Mouse (Mus musculus) midbrain, embryonic 11.5 days (tissue): ENCODE data around the gene Abhd16b. TPM values are rescaled to one million over a fixed set of nuclear protein-coding genes. Genes with fewer than 3 reads are reported as not detected.
"Not testable (repeated sequence)": the region's sequence is repeated elsewhere in the genome, so short reads cannot be mapped to it uniquely, and the experiment has no call there.

ENCODE experiments used
- ATAC-seq: fragments of 200-750 bp; cut with Nextera tagmentation; 2 replicates; pipeline ENCODE4 v1.8.0; 2017; ENCODE audit warnings: moderate TSS enrichment, moderate library complexity; ENCODE audit not compliant: low FRiP score
- DNase-seq: peaks from one replicate; pipeline ENCODE4 v3.0.0; 2015; ENCODE audit warnings: low spot score; ENCODE audit errors: missing footprints
- H3K27ac ChIP-seq: fragments of 300-500 bp; sonication (generic); 2 replicates; pipeline ENCODE4 v1.5.1; 2014; ENCODE audit warnings: low read depth, low read length
- H3K27me3 ChIP-seq: fragments of 300-500 bp; sonication (generic); 2 replicates; pipeline ENCODE4 v1.6.1; 2014; ENCODE audit warnings: mild to moderate bottlenecking, low read length, moderate library complexity, mixed read lengths; ENCODE audit not compliant: control insufficient read depth, insufficient read depth
- H3K36me3 ChIP-seq: fragments of 300-500 bp; sonication (generic); 2 replicates; pipeline ENCODE4 v1.6.1; 2014; ENCODE audit warnings: mild to moderate bottlenecking, low read length, moderate library complexity, mixed read lengths; ENCODE audit not compliant: control insufficient read depth, insufficient read depth
- H3K4me1 ChIP-seq: fragments of 300-500 bp; sonication (generic); 2 replicates; pipeline ENCODE4 v1.6.1; 2014; ENCODE audit warnings: low read length; ENCODE audit not compliant: control insufficient read depth, insufficient read depth
- H3K4me2 ChIP-seq: fragments of 300-500 bp; sonication (generic); 2 replicates; pipeline ENCODE4 v1.6.1; 2014; ENCODE audit warnings: mild to moderate bottlenecking, moderate library complexity
- H3K4me3 ChIP-seq: fragments of 300-500 bp; sonication (generic); 2 replicates; pipeline ENCODE4 v1.5.1; 2014; ENCODE audit warnings: low read depth, low read length
- H3K9ac ChIP-seq: fragments of 300-500 bp; sonication (generic); 2 replicates; pipeline ENCODE4 v1.6.1; 2014; ENCODE audit warnings: low read length
- H3K9me3 ChIP-seq: fragments of 300-500 bp; sonication (generic); 2 replicates; pipeline ENCODE4 v1.6.1; 2016; ENCODE audit warnings: low read length; ENCODE audit not compliant: control insufficient read depth
- WGBS: fragments of 180-500 bp; shearing (Covaris S2); extraction: QIAGEN DNeasy Blood & Tissue Kit; methylation state at CpG from one replicate; pipeline ENCODE4 v1.1.7; 2014; 5-methylcytosine and 5-hydroxymethylcytosine counted together
- polyA plus RNA-seq: library from polyadenylated mRNA; unstranded; fragments of >200 nt; fragmentation: Nextera tagmentation; extraction: Ambion mirVana; gene quantifications from 2 replicates; pipeline ENCODE4 v1.2.1, GENCODE M21; 2014

The Abhd16b gene
- polyA plus RNA-seq, 1 experiment from 2014 or later, result 0.15 TPM

- no peak overlapping the region for H3K9ac ChIP-seq
- H3K27me3 ChIP-seq, result no peaks in the 10 kb centered on the region
- H3K4me1 ChIP-seq, result no peaks in the 10 kb centered on the region
- no peaks in the 10 kb centered on the region for H3K9me3 ChIP-seq
- ATAC-seq (no peak), DNase-seq (no peak)
- no peaks in the 10 kb centered on the region for H3K36me3 ChIP-seq
- 43% methylated on average over 7 of the region's 7 CpGs for WGBS
- no peak overlapping the region for H3K4me2 ChIP-seq
- H3K27ac ChIP-seq, result no peak overlapping the region
- no peak overlapping the region for H3K4me3 ChIP-seq
Observed at GRCm38 (mm10) chr2:181483562-181484318, 9.3 kb upstream of the Abhd16b start.

DNA sequence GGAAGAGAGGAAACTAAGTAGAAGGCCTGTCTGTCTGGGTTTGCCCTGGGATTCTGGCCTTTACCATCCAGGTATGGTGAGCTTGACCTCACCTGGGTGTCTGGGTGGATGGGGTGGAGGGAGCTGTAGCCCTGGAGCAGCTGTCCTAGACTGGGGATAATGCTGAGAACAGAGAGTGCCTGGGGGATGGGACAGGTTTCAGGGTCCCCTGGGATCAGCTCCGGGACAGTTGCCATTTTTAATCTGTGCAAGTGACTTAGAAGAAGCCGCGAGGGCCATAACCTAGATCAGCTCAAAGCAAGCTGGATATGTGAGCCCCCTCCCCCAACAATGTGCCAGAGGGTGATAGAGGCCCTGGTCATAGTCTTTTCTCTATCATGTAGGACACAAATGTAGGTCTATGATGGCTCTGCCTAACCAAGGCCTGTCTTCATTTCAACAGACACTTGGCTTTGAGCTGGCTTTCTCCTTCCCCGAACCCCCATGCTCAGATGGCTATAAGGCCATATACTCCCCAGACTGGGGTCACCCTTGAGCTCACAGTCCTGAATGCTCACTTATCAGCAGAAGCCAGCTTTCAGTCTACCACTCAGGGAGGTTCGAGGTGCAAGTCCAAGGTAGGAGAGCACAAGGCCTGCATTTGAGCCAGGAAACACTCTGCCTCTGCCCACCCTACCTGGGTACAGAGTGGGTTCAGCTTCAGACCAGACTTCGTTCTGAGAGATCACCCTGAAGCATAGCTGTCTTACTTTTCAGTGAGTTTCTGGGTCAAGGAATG lies 8.4 kb upstream of the Abhd16b start:
- Histone ChIP-seq H3K9ac (no peak overlapping the region), H3K27ac (no peak overlapping the region), H3K4me3 (no peak overlapping the region), H3K9me3 (no peaks in the 10 kb centered on the region), H3K27me3 (no peaks in the 10 kb centered on the region), H3K4me2 (no peak overlapping the region), H3K36me3 (no peaks in the 10 kb centered on the region), H3K4me1 (no peaks in the 10 kb centered on the region)
- DNase-seq (no peak), ATAC-seq (no peak)
- 77% methylated on average over 6 of the region's 6 CpGs for WGBS

DNA sequence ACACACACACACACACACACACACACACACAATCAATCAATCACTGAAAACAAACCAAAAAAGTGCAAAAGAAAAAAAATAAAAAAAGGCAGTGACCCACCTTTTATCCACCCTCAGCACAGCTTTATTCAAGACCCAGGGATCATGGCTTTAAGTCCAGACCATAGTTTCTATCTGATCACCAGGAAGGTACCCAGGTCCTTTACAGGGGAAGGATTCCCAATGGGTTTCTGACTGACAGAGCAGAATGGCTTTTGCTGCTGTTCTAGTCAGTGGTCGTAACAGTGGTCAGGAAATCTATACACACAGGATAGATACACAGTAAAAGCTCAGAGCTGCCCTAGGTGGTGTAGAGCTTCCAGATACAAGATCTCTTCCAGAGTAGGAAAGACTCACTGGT lies 7.3 kb upstream of the Abhd16b start:
- H3K4me3 ChIP-seq, result no peak overlapping the region
- WGBS, result 45% methylated on average over 1 of the region's 1 CpGs
- no peaks in the 10 kb centered on the region for H3K27me3 ChIP-seq
- H3K4me2 ChIP-seq, result no peak overlapping the region
- no peak overlapping the region for H3K9ac ChIP-seq
- H3K27ac ChIP-seq, result no peak overlapping the region
- H3K4me1 ChIP-seq, result no peaks in the 10 kb centered on the region
- no peak for ATAC-seq
- no peaks in the 10 kb centered on the region for H3K36me3 ChIP-seq
- no peak for DNase-seq
- no peaks in the 10 kb centered on the region for H3K9me3 ChIP-seq

- no peak for DNase-seq
- Histone ChIP-seq H3K4me1 (no peaks in the 10 kb centered on the region), H3K27me3 (no peaks in the 10 kb centered on the region), H3K4me2 (no peak overlapping the region), H3K9me3 (no peaks in the 10 kb centered on the region), H3K36me3 (no peaks in the 10 kb centered on the region), H3K4me3 (no peak overlapping the region), H3K9ac (no peak overlapping the region), H3K27ac (peak overlapping the region; percentile 5; the same call in 1 of the 2 replicates)
- ATAC-seq, result no peak
- WGBS, result 49% methylated on average over 5 of the region's 5 CpGs
Observed at GRCm38 (mm10) chr2:181487338-181488277, 5.4 kb upstream of the Abhd16b start.

DNA sequence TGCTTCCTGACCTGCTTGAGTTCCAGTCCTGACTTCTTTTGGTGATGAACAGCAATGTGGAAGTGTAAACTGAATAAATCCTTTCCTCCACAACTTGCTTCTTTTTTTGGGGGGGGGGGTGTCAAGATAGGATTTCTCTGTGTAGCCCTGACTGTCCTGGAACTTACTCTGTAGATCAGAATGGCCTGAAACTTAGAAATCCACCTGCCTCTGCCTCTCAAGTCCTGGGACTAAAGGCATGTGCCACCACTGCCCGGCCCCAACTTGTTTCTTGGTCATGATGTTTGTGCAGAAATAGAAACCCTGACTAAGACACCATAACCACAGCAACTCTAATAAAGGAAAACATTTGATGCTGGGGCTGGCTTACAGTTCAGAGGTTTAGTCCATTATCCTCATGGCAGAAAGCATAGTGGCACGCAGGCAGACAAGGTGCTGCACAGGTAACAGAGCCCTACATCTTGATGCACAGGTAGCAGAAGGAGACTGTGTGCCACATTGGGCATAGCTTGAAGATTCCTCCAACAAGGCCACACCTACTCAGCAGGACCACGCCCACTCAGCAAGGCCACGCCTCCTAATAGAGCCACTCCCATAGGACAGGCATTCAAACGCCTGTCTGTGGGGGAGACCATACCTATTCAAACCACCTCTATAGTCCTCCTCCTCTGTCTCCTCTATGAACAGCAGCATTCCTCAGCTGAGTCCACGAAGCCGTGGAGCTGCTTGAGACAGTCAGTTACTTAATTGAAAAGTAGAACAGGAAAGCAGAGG lies 1.4 kb upstream of the Abhd16b start:
- Histone ChIP-seq H3K9ac (no peak overlapping the region), H3K27ac (no peak overlapping the region), H3K9me3 (no peaks in the 10 kb centered on the region), H3K36me3 (no peaks in the 10 kb centered on the region), H3K27me3 (no peaks in the 10 kb centered on the region), H3K4me3 (no peak overlapping the region), H3K4me2 (no peak overlapping the region), H3K4me1 (no peaks in the 10 kb centered on the region)
- 22% methylated on average over 7 of the region's 7 CpGs for WGBS
- DNase-seq (no peak), ATAC-seq (no peak)

DNA sequence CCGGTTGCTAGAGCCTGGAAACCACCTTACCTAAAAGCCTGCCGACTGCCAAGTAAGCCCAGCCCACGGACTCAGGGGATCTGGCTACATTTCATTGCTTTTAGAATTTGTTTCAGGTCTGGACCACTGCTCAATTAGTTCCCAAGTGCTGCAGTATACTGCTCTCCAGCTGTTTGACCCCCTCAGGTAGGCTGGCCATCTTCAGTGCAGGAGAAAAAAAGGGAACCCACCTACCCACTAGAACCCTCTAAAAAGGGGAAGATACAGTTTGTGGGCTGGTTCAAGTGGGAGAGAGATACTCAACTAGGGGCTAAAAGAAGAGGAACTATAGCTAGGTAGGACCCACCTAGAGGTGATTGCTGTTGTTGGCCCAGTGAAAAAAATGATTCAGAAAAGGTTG lies 800 bp upstream of the Abhd16b start:
- H3K36me3 ChIP-seq, result no peaks in the 10 kb centered on the region
- no peak overlapping the region for H3K27ac ChIP-seq
- H3K9me3 ChIP-seq, result no peaks in the 10 kb centered on the region
- no peaks in the 10 kb centered on the region for H3K27me3 ChIP-seq
- no peak overlapping the region for H3K4me2 ChIP-seq
- ATAC-seq (no peak), DNase-seq (no peak)
- H3K4me1 ChIP-seq, result no peaks in the 10 kb centered on the region
- WGBS, result 47% methylated on average over 3 of the region's 3 CpGs
- H3K4me3 ChIP-seq, result no peak overlapping the region
- no peak overlapping the region for H3K9ac ChIP-seq

DNA sequence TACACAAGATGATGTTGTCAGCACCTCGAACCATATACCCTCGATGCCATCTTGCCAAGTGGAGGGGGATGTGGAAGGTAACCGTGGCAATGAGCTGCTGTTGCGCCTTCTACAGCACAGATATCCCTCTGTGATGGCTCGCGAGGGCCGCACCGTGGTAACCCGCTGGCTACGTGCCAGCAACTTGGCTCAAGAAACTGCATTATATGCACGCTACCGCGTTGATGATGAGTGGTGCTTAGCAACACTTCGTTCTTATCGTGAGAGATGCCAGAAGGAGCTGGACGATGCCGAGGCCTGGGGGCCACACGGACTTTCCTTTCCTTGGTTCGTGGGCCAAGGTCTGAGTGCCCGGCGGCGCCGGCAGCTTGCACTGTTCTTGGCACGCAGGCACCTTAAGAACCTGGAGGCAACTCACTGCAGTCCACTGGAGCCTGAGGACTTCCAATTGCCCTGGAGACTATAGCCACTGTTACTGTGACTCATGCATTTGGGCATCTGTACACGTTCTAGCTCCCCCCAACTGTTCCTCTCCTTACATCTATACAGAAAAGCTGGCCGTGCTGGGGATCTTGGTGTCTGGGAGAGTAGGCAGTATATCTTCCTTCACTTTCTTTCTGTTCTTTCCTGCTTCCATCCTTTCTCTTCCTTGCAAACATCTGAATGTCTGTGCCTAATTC lies 1.4 kb downstream of the Abhd16b start:
- Histone ChIP-seq H3K4me1 (peaks cover 9% of the 10 kb centered on the region), H3K27ac (no peak overlapping the region), H3K36me3 (no peaks in the 10 kb centered on the region), H3K4me3 (no peak overlapping the region), H3K9ac (no peak overlapping the region), H3K4me2 (no peak overlapping the region), H3K9me3 (no peaks in the 10 kb centered on the region), H3K27me3 (no peaks in the 10 kb centered on the region)
- no peak for ATAC-seq
- DNase-seq, result no peak
- 80% methylated on average over 26 of the region's 26 CpGs for WGBS

GRCm38 (mm10) chr2:181495845-181496244 lies 2.8 kb downstream of the Abhd16b start:
- not testable (repeated sequence) for H3K36me3 ChIP-seq, ATAC-seq, H3K9ac ChIP-seq, H3K9me3 ChIP-seq, H3K27ac ChIP-seq, H3K4me3 ChIP-seq, DNase-seq, H3K4me2 ChIP-seq, H3K27me3 ChIP-seq, H3K4me1 ChIP-seq
- WGBS, result 68% methylated on average over 8 of the region's 8 CpGs
